Mouse (Mus musculus): ENCODE results near the gene Tlcd2. TPM values are rescaled to one million over a fixed set of nuclear protein-coding genes. Genes with fewer than 3 reads are reported as not detected.

Gene Tlcd2
- total RNA-seq, 2 experiments from 2014 or later, result 12.9 to 17.8 TPM

- DNase-seq (ENCODE audit: low spot score in 2 of 2), result no peak
These were observed 2.9 kb downstream of the Tlcd2 start for GRCm38 (mm10) chr11:75464417-75464816.

DNA sequence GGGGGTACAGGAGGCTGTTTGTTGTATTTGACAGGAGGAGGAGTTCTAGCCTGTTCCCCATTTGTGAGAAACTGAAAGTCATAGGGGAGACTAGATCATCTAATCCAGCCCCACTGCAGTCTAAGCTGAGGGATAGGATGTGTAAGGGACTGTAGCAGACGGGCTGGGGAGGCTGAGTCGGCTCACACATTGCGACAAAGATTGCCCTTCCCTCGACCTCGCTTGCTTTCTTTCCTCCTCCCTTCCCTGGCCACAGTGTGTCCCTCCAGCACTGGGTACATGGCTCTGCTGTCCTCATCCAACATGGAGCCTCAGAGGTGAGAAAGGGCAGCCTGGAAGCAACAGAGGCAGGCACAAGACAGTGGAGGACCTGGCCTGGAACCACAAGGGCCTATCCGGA, 3.5 kb downstream of the Tlcd2 start:
- no peak for DNase-seq (ENCODE audit: low spot score in 2 of 2)

GRCm38 (mm10) chr11:75466731-75467505, 5.4 kb downstream of the Tlcd2 start:
- DNase-seq (ENCODE audit: low spot score in 2 of 2), result no peak

GRCm38 (mm10) chr11:75467512-75468215, 6.1 kb downstream of the Tlcd2 start:
- peak in 1 of 2 experiments; percentile 58 for DNase-seq (ENCODE audit: low spot score in 2 of 2)

DNA sequence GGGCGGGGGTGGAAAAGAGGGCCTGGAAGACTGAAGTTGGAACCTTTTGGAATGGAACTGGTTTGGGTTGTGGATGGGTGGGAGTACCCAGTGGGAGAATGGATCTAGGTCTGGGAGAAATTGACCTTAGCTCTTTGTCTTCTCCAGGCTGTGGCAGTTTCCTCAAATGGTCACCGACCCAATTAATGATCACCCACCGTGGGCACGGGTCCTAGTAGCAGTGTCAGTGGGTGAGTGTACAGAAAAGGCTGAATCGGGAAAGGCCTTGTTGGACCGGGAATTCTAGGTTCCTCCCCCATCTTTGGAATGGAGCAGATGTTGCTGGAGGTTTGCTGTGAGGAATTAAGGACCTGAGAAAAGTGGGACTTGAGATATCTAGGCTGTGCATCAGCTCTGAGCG, 6.9 kb downstream of the Tlcd2 start:
- no peak for DNase-seq (ENCODE audit: low spot score in 2 of 2)

DNA sequence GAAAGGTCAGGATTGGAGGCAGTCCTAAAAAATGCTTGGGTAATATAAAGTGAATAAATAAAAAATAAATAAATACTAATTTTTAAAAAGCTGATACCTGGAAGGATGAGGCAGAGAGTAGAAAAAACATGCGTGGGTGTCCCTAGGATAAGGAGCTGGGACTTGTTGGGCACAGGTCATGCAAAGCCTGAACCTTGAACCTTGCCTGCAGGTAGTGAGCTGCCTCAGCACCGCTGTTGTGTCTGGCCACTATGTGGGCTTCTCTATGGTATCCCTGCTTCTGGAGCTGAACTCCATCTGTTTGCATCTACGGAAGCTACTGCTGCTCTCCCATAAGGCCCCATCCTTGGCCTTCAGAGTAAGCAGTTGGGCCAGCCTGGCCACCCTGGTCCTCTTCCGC, 7.7 kb downstream of the Tlcd2 start:
- no peak for DNase-seq (ENCODE audit: low spot score in 2 of 2)

- DNase-seq (ENCODE audit: low spot score in 2 of 2), result no peak
These were observed 9.2 kb downstream of the Tlcd2 start for GRCm38 (mm10) chr11:75470675-75471074.

DNA sequence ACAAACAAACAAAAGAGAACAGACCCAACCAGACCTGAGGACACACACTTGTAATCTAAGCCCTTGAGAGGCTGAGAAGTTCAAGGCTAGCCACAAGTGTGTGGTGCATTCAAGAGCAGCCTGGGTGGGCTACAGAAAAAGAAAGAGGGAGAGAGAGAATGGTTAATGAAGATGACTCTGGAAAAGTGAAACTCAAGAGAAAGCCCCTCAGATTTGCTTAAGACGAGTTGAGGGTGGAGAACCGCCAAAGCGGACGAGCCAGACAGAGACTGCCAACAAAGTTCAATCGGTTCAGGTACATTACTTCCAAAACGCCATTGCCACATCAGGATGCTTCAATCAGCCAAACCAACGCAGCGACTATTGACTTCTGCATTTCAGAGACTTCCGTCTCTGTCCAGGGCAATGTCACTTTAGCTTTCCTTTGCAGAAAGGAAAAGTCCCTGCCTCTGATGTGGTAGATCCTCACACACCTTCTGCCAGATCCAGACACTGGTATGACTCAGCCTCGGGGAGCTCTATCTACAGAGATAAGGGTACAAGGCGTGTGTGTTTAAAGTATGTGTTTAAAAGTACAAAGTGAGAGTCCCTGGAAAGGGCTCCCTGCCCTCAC, 11.1 kb downstream of the Tlcd2 start:
- no peak for DNase-seq (ENCODE audit: low spot score in 2 of 2)

DNA sequence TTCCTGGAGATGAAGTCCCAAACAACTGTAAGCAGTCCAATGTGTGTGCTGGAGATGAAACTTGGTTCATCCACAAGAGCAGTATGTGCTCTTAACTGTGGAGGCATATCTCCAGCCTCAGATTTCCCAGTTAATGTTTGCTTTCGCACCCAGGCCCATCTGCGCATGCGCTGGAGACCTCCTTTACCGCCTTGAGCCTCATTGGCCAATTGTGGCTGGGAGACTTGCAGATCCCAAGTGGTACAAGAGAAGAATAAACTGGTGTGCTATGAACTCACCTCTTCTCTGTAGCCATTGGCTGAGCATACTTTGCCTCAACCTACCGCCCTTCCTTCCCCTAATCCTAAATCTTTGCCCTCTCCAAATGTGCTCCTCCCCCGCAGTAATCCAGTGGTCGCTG, 11.9 kb downstream of the Tlcd2 start:
- DNase-seq (ENCODE audit: low spot score in 2 of 2), result no peak

GRCm38 (mm10) chr11:75486192-75486591, 24.7 kb downstream of the Tlcd2 start:
- DNase-seq (ENCODE audit: low spot score in 2 of 2), result no peak

- DNase-seq (ENCODE audit: low spot score in 2 of 2), result peak; percentile 87 to 90
These were observed 25.2 kb downstream of the Tlcd2 start, which contains the start of gene Prpf8 for GRCm38 (mm10) chr11:75486601-75487285. TSS of gene Prpf8 (plus strand) at chr11:75486816.

DNA sequence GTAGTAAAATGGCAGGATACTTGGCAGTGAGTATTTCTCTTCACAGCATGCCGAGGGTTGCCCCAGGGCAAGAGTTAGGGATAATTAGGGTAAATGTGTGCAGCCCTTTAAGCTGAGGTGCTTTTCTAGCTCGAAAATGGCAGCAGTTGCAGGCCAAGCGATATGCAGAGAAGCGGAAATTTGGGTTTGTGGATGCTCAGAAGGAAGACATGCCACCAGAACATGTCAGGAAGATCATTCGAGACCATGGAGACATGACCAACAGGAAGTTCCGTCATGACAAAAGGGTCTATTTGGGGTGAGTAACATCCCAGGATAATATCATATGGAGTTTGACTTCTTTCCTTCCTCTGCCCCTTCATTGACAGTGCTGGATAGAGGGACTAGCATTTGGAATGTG, 26.0 kb downstream of the Tlcd2 start:
- DNase-seq (ENCODE audit: low spot score in 2 of 2), result no peak

DNA sequence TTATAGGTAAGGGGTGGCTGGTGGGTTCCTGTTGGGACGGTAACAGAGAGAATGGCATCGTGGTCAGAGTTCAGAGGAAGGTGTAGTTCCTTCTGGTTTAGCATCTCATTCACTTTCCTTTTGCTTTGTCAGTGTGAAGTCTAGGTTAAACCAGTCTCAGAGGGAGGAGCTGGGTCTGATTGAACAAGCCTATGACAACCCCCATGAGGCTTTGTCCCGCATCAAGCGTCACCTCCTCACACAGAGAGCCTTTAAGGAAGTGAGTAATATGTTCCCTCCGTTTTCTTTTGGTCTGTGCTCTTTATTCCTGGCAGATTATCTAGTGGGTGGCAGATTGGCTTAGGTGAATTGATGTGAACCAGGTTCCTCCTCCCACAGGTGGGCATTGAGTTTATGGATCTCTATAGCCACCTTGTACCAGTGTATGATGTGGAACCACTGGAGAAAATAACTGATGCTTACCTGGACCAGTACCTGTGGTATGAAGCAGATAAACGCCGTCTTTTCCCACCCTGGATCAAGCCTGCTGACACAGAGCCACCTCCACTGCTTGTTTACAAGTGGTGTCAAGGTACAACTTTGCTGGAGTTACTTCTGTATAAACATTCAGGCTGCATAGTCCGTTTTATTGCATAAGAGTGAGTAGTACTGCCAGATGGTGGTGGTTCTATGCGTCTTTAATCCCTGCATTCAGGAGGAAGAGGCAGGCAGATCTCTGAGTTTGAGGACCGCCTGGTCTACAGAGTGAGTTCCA, 33.0 kb downstream of the Tlcd2 start:
- no peak for DNase-seq (ENCODE audit: low spot score in 2 of 2)

DNA sequence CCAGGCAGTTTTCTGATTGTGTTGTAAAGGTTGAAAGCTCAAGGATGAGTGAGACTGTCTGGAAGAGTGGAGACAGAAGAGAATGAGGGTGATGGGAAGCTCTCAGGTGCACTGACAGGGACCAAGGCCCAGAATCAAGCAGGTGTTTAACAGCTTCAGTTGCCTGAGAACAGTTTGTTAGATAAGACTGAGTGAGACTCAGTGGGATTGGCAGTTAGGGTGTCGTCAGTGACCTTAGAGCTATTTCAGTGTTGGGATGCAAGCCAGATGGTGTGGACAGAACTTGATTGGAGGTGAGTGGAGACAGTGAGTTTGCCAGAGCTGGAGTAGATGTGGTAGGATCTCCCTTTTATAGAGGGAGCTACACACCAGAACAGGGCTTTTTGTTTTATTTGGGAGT, 36.6 kb downstream of the Tlcd2 start:
- DNase-seq (ENCODE audit: low spot score in 2 of 2), result no peak

DNA sequence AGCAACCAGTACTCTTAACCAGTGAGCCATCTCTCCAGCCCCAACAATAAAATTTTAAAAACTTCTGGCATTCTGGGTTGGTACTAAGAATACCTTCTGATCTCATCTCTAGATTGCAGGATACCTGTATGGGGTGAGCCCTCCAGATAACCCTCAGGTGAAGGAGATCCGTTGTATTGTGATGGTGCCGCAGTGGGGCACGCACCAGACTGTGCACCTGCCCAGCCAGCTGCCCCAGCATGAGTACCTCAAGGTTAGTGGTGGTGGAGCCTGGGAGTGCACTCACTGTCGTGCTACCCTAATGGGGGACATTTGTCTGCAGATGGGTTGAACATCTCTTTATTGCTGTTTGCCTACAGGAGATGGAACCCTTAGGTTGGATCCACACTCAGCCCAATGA, 46.6 kb downstream of the Tlcd2 start:
- no peak for DNase-seq (ENCODE audit: low spot score in 2 of 2)

DNA sequence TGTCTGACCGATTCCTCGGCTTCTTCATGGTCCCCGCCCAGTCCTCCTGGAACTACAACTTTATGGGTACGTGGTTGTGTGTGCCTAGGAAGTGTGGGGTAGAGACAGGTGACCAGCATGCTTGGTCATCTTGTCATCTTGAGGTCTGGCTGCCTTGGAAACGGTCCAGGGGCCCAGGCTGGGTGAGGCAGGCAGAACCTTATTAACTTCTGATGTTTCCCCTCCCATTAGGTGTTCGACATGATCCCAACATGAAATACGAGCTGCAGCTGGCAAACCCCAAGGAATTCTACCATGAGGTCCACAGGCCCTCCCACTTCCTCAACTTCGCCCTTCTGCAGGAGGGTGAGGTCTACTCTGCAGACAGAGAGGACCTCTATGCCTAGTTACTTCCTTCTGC, 47.4 kb downstream of the Tlcd2 start:
- no peak for DNase-seq (ENCODE audit: low spot score in 2 of 2)

GRCm38 (mm10) chr11:75509741-75510626, 48.5 kb downstream of the Tlcd2 start, which contains the start of gene Rilp:
TSS of gene Rilp (plus strand) at chr11:75510094.
- peak; percentile 41 to 57 for DNase-seq (ENCODE audit: low spot score in 2 of 2)

DNA sequence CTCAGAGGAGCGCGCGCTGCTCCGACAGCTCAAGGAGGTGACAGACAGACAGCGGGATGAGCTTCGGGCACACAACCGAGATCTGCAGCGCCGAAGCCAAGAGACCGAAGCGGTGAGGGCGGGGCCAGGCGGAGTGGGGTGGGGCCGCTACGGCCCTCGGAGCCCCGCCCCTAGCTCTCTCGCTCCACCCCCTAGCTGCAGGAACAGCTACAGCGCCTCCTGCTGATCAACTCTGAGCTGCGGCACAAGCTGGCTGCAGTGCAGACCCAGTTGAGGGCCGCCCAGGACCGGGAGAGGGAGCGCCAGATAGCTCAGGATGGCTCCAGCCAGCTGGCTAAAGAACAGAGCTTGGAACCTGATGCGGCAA, 49.1 kb downstream of the Tlcd2 start:
- DNase-seq (ENCODE audit: low spot score in 2 of 2), result peak; percentile 88 to 93

DNA sequence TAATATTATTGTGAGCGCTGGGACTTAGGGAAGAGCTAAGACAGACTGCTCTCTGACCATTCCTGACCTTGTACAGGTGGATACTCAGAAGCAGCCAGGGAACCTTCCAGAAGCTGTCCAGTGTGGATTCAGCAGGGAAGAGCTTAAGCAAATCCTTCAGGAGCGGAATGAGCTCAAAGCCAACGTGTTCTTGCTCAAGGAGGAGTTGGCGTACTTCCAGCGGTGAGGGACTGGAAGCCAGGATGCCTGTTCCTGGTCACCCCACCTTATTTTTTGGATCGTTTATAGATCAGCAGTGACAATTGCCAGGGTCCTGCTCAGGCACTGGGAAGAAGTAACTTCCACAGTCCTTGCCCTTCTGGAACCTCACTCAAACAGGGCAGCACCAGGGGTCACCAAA, 49.7 kb downstream of the Tlcd2 start:
- no peak for DNase-seq (ENCODE audit: low spot score in 2 of 2)
